Mouse (Mus musculus) midbrain, embryonic 16.5 days (tissue): ENCODE results near the gene 4930518I15Rik. TPM values are rescaled to one million over a fixed set of nuclear protein-coding genes. Genes with fewer than 3 reads are reported as not detected.

Experiments used
- ATAC-seq: fragments of 200-750 bp; cut with Nextera tagmentation; 2 replicates; pipeline ENCODE4 v1.8.0; 2017; ENCODE audit warnings: moderate TSS enrichment
- H3K27ac ChIP-seq: fragments of 300-500 bp; sonication (generic); 2 replicates; pipeline ENCODE4 v1.5.1; 2014; ENCODE audit warnings: mild to moderate bottlenecking, low read length, mixed read lengths
- H3K27me3 ChIP-seq: fragments of 300-500 bp; sonication (generic); 2 replicates; pipeline ENCODE4 v1.6.1; 2014; ENCODE audit warnings: low read depth, low read length, mixed read lengths; ENCODE audit not compliant: control insufficient read depth, insufficient read depth
- H3K36me3 ChIP-seq: fragments of 300-500 bp; sonication (generic); 2 replicates; pipeline ENCODE4 v1.6.1; 2014; ENCODE audit warnings: mild to moderate bottlenecking, low read length, moderate library complexity, mixed read lengths; ENCODE audit not compliant: control insufficient read depth, insufficient read depth
- H3K4me1 ChIP-seq: fragments of 300-500 bp; sonication (generic); 2 replicates; pipeline ENCODE4 v1.6.1; 2014; ENCODE audit warnings: mild to moderate bottlenecking, low read length, mixed read lengths; ENCODE audit not compliant: control insufficient read depth, insufficient read depth
- H3K4me2 ChIP-seq: fragments of 300-500 bp; sonication (generic); 2 replicates; pipeline ENCODE4 v1.6.1; 2014; ENCODE audit warnings: mild to moderate bottlenecking, low read length, mixed read lengths
- H3K4me3 ChIP-seq: fragments of 300-500 bp; sonication (generic); 2 replicates; pipeline ENCODE4 v1.5.1; 2014; ENCODE audit warnings: low read depth, mild to moderate bottlenecking, low read length, moderate library complexity, mixed read lengths
- H3K9ac ChIP-seq: fragments of 300-500 bp; sonication (generic); 2 replicates; pipeline ENCODE4 v1.6.1; 2014; ENCODE audit warnings: low read depth, low read length, mixed read lengths
- H3K9me3 ChIP-seq: fragments of 300-500 bp; sonication (generic); replicated peaks from 2 replicates; pipeline ENCODE4 v1.6.1; 2014; ENCODE audit warnings: mild to moderate bottlenecking, low read length, mixed read lengths; ENCODE audit not compliant: control insufficient read depth, poor library complexity, severe bottlenecking
- WGBS: fragments of 180-500 bp; shearing (Covaris S2); extraction: QIAGEN DNeasy Blood & Tissue Kit; methylation state at CpG from one replicate; pipeline ENCODE4 v1.1.7; 2014; 5-methylcytosine and 5-hydroxymethylcytosine counted together
- polyA plus RNA-seq: library from polyadenylated mRNA; unstranded; fragments of >200 nt; fragmentation: Nextera tagmentation; extraction: Ambion mirVana; gene quantifications from 2 replicates; pipeline ENCODE4 v1.2.1, GENCODE M21; 2015

The 4930518I15Rik gene
- polyA plus RNA-seq, 1 experiment from 2014 or later = 10.2 TPM

GRCm38 (mm10) chr2:156815412-156815811 lies 42.3 kb downstream of the 4930518I15Rik start:
- WGBS = 68% methylated on average over 3 of the region's 3 CpGs

DNA sequence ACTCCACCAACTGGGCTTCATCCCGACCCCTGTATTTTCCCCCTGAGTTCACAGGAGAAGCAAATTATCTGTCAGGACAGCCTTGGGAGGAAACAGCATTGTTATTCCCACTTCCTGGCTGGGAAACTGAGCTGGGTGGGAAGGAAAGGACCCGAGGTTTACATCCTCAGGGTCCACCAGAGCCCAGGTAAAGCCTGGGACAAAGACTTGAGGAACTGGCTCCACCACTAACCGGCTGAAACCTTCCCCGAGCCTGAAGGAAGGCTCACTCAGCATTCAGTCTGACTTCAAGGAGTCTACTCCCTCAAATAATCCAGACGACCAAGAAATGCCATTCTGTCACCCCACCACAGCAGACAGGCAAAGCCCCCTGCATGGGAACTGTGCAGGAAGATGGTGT lies 42.9 kb downstream of the 4930518I15Rik start:
- H3K27ac ChIP-seq = no peak overlapping the region
- WGBS = 39% methylated on average over 5 of the region's 5 CpGs
- ATAC-seq = no peak
- H3K4me3 ChIP-seq = no peak overlapping the region
- H3K36me3 ChIP-seq = no peaks in the 10 kb centered on the region
- H3K9me3 ChIP-seq = no peaks in the 10 kb centered on the region
- H3K27me3 ChIP-seq = no peaks in the 10 kb centered on the region
- H3K4me2 ChIP-seq = no peak overlapping the region
- no peaks in the 10 kb centered on the region for H3K4me1 ChIP-seq
- no peak overlapping the region for H3K9ac ChIP-seq

More at GRCm38 (mm10) chr2:156815412-156815811, 42.3 kb downstream of the 4930518I15Rik start:
- H3K4me2 ChIP-seq = no peak overlapping the region
- H3K4me1 ChIP-seq = no peaks in the 10 kb centered on the region
- H3K4me3 ChIP-seq = no peak overlapping the region
- H3K27me3 ChIP-seq = no peaks in the 10 kb centered on the region
- H3K36me3 ChIP-seq = no peaks in the 10 kb centered on the region
- no peak overlapping the region for H3K9ac ChIP-seq
- H3K27ac ChIP-seq = no peak overlapping the region
- no peak for ATAC-seq
- no peaks in the 10 kb centered on the region for H3K9me3 ChIP-seq

DNA sequence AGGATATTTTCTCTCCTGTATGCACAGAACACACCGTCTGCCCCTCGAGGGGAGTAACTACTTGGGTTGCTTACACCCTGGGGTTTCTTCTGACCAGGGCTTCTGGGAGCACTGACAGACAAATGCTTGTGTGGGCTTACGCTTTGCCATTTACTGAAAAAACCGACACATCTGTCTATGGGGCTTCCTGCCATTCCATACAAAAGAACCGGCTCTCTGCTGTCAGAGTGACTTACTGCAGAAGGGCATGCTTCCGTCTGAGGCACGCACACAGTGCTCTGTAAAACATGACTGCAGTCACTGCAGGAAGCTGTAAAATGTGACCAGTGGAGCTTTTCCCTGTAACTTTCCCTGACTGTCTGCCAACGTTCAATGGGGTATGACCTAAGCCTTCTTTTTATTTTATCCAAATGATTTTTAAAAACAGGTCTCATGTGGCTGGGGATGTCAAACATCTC lies 43.4 kb downstream of the 4930518I15Rik start:
- H3K9ac ChIP-seq = 0 out of 2 replicates have a peak overlapping the region, but pooled peaks have one; percentile 4
- H3K27me3 ChIP-seq = no peaks in the 10 kb centered on the region
- H3K4me3 ChIP-seq = no peak overlapping the region
- no peak for ATAC-seq
- no peaks in the 10 kb centered on the region for H3K4me1 ChIP-seq
- no peaks in the 10 kb centered on the region for H3K36me3 ChIP-seq
- WGBS = 9% methylated on average over 8 of the region's 8 CpGs
- no peak overlapping the region for H3K4me2 ChIP-seq
- no peaks in the 10 kb centered on the region for H3K9me3 ChIP-seq
- H3K27ac ChIP-seq = no peak overlapping the region

DNA sequence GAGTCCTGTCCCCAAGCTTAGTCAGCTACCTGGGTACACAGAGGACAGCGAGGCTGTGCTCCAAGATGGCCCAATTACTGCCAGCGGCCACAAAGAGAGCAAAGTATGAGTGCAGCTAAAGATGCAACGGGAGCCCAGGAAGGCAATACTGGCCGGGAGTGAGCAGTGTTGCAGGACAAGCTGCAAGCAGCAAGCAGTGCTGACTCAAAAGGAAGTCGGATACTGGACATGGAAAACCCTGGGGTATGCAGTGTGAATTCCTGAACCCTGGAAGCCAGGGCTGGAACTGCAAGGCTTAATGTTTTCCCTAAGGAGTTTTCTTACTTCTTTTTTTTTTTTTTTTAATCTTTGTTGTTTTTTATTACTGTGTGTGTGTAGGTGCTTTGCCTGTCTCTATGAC lies 46.2 kb downstream of the 4930518I15Rik start:
- Histone ChIP-seq H3K36me3 (no peaks in the 10 kb centered on the region), H3K9ac (no peak overlapping the region), H3K27ac (no peak overlapping the region), H3K4me2 (no peak overlapping the region), H3K27me3 (no peaks in the 10 kb centered on the region), H3K4me1 (no peaks in the 10 kb centered on the region), H3K4me3 (no peak overlapping the region), H3K9me3 (no peaks in the 10 kb centered on the region)
- ATAC-seq = no peak
- 68% methylated on average over 5 of the region's 5 CpGs for WGBS

- no peaks in the 10 kb centered on the region for H3K27me3 ChIP-seq
- 95% methylated on average over 10 of the region's 10 CpGs for WGBS
- no peaks in the 10 kb centered on the region for H3K4me1 ChIP-seq
- H3K9ac ChIP-seq = no peak overlapping the region
- H3K9me3 ChIP-seq = no peaks in the 10 kb centered on the region
- H3K27ac ChIP-seq = no peak overlapping the region
- no peak overlapping the region for H3K4me3 ChIP-seq
- H3K36me3 ChIP-seq = no peaks in the 10 kb centered on the region
- ATAC-seq = no peak
- no peak overlapping the region for H3K4me2 ChIP-seq
Measured at GRCm38 (mm10) chr2:156810716-156811115, 47.0 kb downstream of the 4930518I15Rik start.

GRCm38 (mm10) chr2:156809579-156809978 lies 48.2 kb downstream of the 4930518I15Rik start:
- no peak overlapping the region for H3K4me2 ChIP-seq
- no peak overlapping the region for H3K27ac ChIP-seq
- no peak overlapping the region for H3K9ac ChIP-seq
- 56% methylated on average over 2 of the region's 2 CpGs for WGBS
- no peaks in the 10 kb centered on the region for H3K9me3 ChIP-seq
- H3K27me3 ChIP-seq = no peaks in the 10 kb centered on the region
- no peak overlapping the region for H3K4me3 ChIP-seq
- ATAC-seq = no peak
- no peaks in the 10 kb centered on the region for H3K36me3 ChIP-seq
- no peaks in the 10 kb centered on the region for H3K4me1 ChIP-seq

DNA sequence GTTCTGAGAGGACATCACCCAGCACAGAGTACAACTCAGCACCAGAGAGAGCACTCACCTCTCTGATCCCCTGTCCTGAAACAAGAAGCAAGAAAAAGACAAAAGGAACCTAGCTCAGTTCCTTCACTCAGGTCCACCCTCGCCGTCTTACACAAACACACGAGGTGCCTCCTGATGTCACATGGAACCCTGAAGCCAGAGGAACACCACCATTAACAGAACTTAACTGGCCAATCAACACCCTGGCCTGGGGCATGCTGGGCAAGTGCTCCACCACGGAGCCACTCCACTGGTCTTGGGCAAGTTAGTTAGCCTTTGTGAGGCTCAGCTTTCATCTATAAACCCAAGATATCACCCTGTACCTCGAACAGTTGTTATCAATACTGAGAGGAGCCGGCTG lies 50.9 kb downstream of the 4930518I15Rik start:
- 77% methylated on average over 6 of the region's 6 CpGs for WGBS

More for the DNA sequence above, 50.9 kb downstream of the 4930518I15Rik start:
- H3K36me3 ChIP-seq = no peaks in the 10 kb centered on the region
- H3K4me1 ChIP-seq = no peaks in the 10 kb centered on the region
- no peaks in the 10 kb centered on the region for H3K27me3 ChIP-seq
- no peaks in the 10 kb centered on the region for H3K9me3 ChIP-seq
- no peak overlapping the region for H3K27ac ChIP-seq
- no peak for ATAC-seq
- H3K9ac ChIP-seq = no peak overlapping the region
- H3K4me3 ChIP-seq = no peak overlapping the region
- H3K4me2 ChIP-seq = no peak overlapping the region

Other genes with a start within 250 kb of the 4930518I15Rik start
- gene Dlgap4, start 244.2 kb downstream of the 4930518I15Rik start, polyA plus RNA-seq = 270 and 271 TPM in 2 replicates
- 33.7 and 38.8 TPM in 2 replicates for gene Myl9, start 82.5 kb downstream of the 4930518I15Rik start, polyA plus RNA-seq
- 12.5 and 14.1 TPM in 2 replicates for gene Tgif2, start 17.9 kb downstream of the 4930518I15Rik start, polyA plus RNA-seq
- 139 and 147 TPM in 2 replicates for gene Rab5if, start 5.2 kb upstream of the 4930518I15Rik start, polyA plus RNA-seq
- gene Sla2, start 29.2 kb upstream of the 4930518I15Rik start, polyA plus RNA-seq = 0.20 TPM in 1 of 2 replicates, not detected in the other
- 135 and 155 TPM in 2 replicates for gene Ndrg3, start 134.1 kb upstream of the 4930518I15Rik start, polyA plus RNA-seq
- gene Dsn1, start 149.2 kb upstream of the 4930518I15Rik start, polyA plus RNA-seq = 7.0 and 9.5 TPM in 2 replicates
- 5.2 and 5.5 TPM in 2 replicates for gene Soga1, start 221.3 kb upstream of the 4930518I15Rik start, polyA plus RNA-seq
- not detected in 2 replicates for gene Tldc2, start 229.1 kb upstream of the 4930518I15Rik start, polyA plus RNA-seq